Mouse (Mus musculus) right cerebral cortex, postnatal 4 days (tissue): ENCODE data around the gene Rpl26.

Experiments
- DNase-seq: peaks from one replicate; pipeline ENCODE4 v3.0.0-alpha.2; 2022

Gene Rpl26

GRCm38 (mm10) chr11:68891823-68892222, 9.6 kb upstream of the Rpl26 start:
- DNase-seq = no peak

- no peak for DNase-seq
Observed at GRCm38 (mm10) chr11:68892233-68892832, 9.1 kb upstream of the Rpl26 start.

GRCm38 (mm10) chr11:68893911-68894464, 7.4 kb upstream of the Rpl26 start:
- DNase-seq = no peak

- DNase-seq = no peak
Observed at GRCm38 (mm10) chr11:68896247-68896646, 5.1 kb upstream of the Rpl26 start.

GRCm38 (mm10) chr11:68897120-68897519, 4.3 kb upstream of the Rpl26 start:
- DNase-seq = no peak

- DNase-seq = no peak
Observed at GRCm38 (mm10) chr11:68897838-68898237, 3.5 kb upstream of the Rpl26 start.

DNA sequence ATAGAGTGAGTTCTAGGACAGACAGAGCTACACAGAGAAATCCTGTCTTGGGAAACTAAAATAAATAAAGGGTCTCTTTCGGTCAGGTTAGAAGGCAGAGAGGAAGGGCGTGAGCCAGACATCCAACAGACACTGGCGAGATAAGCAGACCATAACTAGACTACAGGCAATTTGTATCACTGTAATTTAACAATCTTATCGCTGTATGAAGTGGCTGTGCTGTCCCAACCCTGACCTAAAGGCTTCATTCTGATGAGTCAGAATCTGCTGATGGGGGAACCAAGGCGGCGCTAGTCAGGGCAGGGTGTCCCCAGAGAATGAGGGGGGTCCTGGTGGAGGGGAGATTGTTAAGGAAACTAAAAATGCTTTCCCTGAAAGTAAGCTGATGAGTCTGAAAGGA, 2.6 kb upstream of the Rpl26 start:
- DNase-seq = no peak

DNA sequence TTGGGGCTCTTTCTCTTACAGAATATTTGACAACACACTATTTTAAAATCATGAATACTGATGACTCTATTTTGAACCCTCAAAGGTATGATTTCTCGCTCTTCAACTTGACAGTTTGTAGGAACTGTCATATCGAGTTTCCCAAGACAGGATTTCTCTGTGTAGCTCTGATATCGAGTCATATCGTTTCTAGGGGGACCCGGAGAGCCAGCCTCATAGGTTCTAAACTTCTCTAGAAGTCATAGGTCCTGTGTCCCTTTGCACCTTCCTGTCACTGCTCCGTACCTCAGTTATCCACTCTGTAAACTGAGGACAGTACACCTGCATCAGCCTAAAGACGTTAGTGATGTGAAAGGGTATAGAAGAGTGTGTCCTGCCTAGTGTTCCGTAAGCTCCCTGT, 1.6 kb upstream of the Rpl26 start:
- no peak for DNase-seq

GRCm38 (mm10) chr11:68900519-68901350, 648 bp upstream of the Rpl26 start:
- DNase-seq = peak; percentile 12

GRCm38 (mm10) chr11:68902047-68902364, 623 bp downstream of the Rpl26 start:
- DNase-seq = no peak

DNA sequence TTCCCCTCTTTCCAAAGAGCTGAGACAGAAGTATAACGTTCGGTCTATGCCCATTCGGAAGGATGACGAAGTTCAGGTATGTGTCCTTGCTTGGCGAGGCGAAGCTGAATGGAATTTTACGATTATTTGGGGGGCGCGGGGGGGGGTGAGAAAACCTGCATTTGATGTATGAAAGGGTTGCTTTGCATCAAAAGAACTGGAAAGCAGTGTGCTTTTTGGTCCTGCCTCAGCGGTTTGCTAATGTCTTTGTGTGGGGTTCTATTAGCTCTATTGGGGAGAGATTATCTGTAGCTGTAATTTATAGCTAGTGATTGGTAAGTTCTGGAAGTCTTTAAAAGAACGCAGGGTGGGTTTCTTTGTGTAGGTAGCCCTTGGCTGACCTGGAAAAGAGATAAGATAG, 984 bp downstream of the Rpl26 start:
- no peak for DNase-seq

DNA sequence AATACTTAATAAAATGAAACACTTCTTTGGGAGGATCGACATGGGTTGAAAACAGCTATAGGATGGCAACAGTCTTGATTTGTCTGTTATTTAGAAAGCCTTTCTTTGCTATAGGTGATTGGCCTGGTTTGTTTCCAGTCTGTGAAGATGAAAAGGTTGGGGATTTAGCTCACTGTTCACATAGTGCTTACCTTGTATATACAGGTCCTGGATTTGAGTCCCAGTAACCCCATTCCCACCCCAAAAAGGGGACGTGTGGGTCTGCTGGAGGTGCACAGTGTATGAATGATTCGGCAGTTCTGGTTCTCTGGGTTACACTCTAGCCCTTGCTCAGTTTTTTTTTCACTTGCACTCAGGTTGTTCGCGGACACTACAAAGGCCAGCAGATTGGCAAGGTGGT, 1.4 kb downstream of the Rpl26 start:
- no peak for DNase-seq

GRCm38 (mm10) chr11:68903775-68904174, 2.4 kb downstream of the Rpl26 start:
- DNase-seq = no peak

DNA sequence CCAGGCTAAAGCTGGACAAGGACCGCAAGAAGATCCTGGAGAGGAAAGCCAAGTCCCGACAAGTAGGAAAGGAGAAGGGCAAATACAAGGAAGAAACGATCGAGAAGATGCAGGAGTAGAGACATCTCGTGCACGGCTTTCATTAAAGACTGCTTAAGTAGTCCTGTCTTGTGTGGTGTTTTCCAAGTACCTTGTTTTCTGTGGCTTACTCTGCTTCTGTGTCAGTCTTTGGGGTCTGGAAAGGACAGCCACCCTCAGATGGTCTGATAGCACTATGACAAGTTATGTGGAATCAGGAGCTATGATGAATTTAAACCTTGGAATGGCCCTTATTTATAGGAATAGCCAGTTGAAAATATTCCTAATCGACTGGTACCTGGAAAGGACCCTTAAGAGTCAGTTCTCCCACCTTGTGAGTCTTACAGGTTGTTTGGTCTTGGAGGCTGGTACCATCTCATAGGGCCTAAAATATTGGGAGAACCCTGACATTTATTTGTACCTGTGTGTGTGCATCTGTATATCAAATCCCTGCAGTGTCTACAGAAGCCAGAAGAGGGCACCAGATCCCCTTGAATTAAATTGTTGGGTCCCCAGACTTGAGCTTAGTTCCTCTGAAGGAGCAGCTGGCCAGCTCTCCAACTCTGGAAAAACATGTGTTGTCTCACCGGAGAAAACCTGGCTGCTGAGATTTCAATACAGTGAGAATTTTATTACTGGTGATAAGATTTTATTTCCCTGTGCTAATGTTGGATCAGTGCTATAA, 3.2 kb downstream of the Rpl26 start:
- peak; percentile 74 for DNase-seq

- DNase-seq = no peak
Observed at GRCm38 (mm10) chr11:68905138-68905531, 3.8 kb downstream of the Rpl26 start.

DNA sequence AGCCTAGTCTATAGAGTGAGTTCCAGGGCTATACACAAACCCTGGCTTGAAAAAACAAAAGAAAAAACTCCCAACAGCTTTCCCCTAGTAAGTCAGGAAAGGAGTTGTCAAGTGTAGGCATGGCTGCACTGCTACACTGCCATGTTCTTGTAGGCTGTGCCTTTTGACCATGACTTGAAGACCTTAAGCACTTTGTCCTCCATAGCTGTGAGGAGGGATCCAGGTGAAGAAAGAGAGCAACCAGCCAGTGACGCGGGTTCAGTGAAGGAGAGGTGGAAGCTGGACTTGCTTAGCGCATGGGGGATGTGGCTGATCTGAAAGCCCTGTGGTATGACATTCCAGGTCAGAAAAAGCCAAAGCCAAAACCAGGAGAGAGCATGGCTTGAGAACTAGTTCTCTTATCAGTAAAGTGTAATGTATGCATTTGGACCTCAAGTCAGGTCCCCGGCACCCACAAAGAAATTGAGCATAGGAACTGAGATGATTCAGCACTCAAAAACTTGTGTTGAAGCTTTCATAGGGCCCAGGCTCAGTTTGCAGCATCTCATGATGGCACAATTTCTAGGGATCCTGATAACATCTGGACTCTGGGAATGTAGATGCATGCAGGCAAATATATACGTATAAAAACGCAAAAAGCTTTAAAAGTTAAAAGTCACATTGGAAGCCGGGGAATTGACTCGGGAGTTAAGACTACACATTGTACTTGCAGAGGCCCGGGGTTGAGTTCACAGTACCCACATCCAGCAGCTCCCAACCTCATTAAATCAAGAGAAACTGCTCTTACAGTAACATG, 4.5 kb downstream of the Rpl26 start:
- DNase-seq = no peak

DNA sequence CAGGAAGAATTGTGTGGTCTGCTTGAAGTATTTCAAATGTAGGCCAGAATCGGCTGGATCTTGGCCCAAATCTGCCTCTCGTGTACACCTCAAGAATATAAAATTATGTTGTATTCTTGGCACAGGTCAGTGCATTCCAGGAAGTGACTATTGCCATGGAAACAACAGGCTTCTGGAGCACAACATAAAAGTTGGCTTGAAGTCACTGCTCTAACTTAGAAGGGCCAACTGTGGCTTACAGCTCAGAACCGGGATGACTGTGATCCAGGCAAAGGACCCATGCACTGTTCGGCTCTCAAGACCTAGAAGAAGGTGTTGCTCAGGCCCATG, 5.0 kb downstream of the Rpl26 start:
- no peak for DNase-seq

GRCm38 (mm10) chr11:68907251-68907650, 5.9 kb downstream of the Rpl26 start:
- no peak for DNase-seq

DNA sequence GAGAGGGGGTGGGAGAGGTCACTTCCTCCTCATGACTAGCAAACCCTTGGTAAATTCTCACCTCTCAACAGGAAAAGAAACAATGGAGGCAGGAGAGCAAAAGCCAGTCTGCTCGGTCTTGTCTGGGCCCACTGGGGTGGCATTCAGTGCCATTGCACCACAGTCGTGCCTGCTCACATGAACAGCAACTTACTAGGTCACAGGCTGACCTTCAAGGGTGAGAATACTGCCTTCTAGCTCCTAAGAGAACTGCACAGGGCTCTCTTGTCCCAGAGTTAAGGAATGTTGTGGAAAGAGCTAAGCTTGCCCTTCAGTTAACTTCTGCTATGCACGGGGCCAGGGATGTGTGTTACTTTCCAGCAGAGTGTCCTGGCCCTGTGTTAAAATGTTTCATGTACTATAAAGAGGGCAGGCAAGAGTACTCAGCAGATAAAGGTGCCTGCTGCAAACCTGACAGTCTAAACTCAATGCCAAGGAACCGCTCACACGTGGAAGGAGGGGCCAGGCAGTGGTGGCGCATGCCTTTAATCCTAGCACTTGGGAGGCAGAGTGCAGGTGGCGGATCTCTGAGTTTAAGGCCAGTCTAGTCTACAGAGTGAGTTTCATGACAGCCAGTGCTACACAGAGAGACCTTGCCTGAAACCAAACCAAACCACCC, 7.6 kb downstream of the Rpl26 start:
- no peak for DNase-seq

DNA sequence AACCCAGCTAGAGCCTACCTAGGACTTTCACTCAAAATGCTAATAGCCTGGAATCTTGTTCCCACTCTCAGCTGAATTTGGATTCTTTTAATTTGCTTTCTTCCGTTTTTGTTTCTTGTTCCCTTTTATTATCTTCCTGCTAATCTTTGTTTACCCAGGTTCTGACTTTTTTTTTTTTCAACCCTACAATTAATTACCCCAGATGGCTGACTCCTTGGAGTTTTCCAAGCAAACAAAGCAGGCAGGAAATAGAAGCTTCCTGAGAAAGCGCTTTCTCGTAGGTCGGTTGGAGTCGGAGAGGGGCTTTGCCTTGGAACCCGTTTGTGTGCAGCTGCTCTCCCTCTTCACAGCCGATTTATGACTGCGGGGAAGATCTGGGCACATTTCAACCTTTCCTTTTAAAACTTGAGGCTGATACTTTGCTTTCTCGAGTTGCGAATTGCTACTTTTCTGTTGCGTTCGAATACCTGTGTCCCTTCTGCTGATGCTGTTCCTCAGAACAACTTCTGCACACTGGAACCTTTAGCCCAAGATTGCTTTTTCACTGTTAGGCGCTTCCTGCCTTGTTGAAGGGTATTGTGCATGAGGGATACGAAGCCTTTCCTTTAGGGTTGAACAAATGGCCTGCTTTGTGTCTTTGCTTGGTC, 10.3 kb downstream of the Rpl26 start:
- no peak for DNase-seq

DNA sequence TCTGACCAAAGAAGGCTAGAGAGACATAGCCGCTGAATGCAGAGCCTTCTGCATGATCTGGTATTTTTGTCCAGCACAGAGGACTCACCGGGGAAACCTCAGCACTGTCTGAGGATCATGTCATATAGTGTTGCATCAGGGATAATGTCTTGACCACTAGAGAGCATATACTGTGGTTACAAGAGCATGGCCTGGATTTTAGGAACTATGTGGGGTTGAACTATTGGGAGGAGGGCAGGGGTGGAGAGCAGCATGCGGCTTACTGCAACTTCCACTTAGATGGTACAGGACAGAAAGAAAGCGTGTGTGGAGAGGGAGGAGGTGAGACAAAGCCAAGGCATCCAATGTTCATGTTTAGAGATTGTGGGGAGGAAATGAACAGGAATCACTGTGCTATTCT, 13.2 kb downstream of the Rpl26 start:
- no peak for DNase-seq

- DNase-seq = no peak
Observed at GRCm38 (mm10) chr11:68923191-68923590, 21.8 kb downstream of the Rpl26 start.
